Mouse (Mus musculus) embryo, embryonic 10.5 days (tissue): ENCODE measurements around the gene Espn.
A peak's percentile ranks its signal among the peaks of the same experiment; 100 is the strongest.

ENCODE experiments used
- DNase-seq: peaks from one replicate; pipeline ENCODE4 v3.0.0-alpha.2; 2015; ENCODE audit warnings: low spot score

Espn gene

GRCm38 (mm10) chr4:152178344-152178864, 26.2 kb upstream of the Espn start:
- DNase-seq: peak; percentile 29

- peak; percentile 94 for DNase-seq
These were observed 25.6 kb upstream of the Espn start, which contains the start of gene Acot7 for GRCm38 (mm10) chr4:152177537-152178343. Acot7 (plus strand) TSS chr4:152178134.

- no peak for DNase-seq
These were observed 25.0 kb upstream of the Espn start for GRCm38 (mm10) chr4:152177174-152177536.

GRCm38 (mm10) chr4:152176638-152177037, 24.5 kb upstream of the Espn start:
- DNase-seq: no peak

- DNase-seq: no peak
These were observed 21.8 kb upstream of the Espn start for GRCm38 (mm10) chr4:152173956-152174355.

GRCm38 (mm10) chr4:152173041-152173440, 20.9 kb upstream of the Espn start:
- peak; percentile 88 for DNase-seq

- DNase-seq: no peak
These were observed 19.4 kb upstream of the Espn start for GRCm38 (mm10) chr4:152171543-152171942.

GRCm38 (mm10) chr4:152170286-152170685, 18.1 kb upstream of the Espn start:
- DNase-seq: no peak

GRCm38 (mm10) chr4:152169103-152169502, 16.9 kb upstream of the Espn start:
- no peak for DNase-seq

- no peak for DNase-seq
These were observed 15.9 kb upstream of the Espn start for GRCm38 (mm10) chr4:152168052-152168451.

GRCm38 (mm10) chr4:152165036-152165931, 13.1 kb upstream of the Espn start:
- DNase-seq: peak; percentile 79

- DNase-seq: no peak
These were observed 10.6 kb upstream of the Espn start for GRCm38 (mm10) chr4:152162748-152163147.

GRCm38 (mm10) chr4:152161601-152162000, 9.4 kb upstream of the Espn start:
- DNase-seq: no peak

- no peak for DNase-seq
These were observed 8.6 kb upstream of the Espn start for GRCm38 (mm10) chr4:152160748-152161147.

- DNase-seq: no peak
These were observed 7.1 kb upstream of the Espn start for GRCm38 (mm10) chr4:152159285-152159678.

GRCm38 (mm10) chr4:152158585-152159284, 6.6 kb upstream of the Espn start, which contains the start of gene Hes2:
Hes2 (plus strand) TSS chr4:152158867.
- no peak for DNase-seq

GRCm38 (mm10) chr4:152157779-152158584, 5.8 kb upstream of the Espn start:
- peak; percentile 72 for DNase-seq

GRCm38 (mm10) chr4:152155019-152155418, 2.8 kb upstream of the Espn start:
- DNase-seq: no peak

GRCm38 (mm10) chr4:152153771-152154177, 1.6 kb upstream of the Espn start:
- DNase-seq: peak; percentile 92

GRCm38 (mm10) chr4:152151451-152151965, 663 bp downstream of the Espn start:
- DNase-seq: no peak

GRCm38 (mm10) chr4:152150546-152150945, 1.6 kb downstream of the Espn start:
- DNase-seq: no peak
